Mouse (Mus musculus) stomach, embryonic 14.5 days (tissue): ENCODE measurements around the gene Prrg2. TPM values are rescaled to one million over a fixed set of nuclear protein-coding genes. Genes with fewer than 3 reads are reported as not detected.
"Not testable (repeated sequence)": the region's sequence is repeated elsewhere in the genome, so short reads cannot be mapped to it uniquely, and the experiment has no call there.

Experiments used
- ATAC-seq: fragments of 200-750 bp; cut with Nextera tagmentation; 2 replicates; pipeline ENCODE4 v1.8.0; 2017; ENCODE audit warnings: low read depth, moderate TSS enrichment; ENCODE audit not compliant: insufficient number of reproducible peaks, insufficient read depth, low FRiP score
- H3K27ac ChIP-seq: fragments of 300-500 bp; sonication (generic); 2 replicates; pipeline ENCODE4 v1.5.1; 2014; ENCODE audit warnings: mild to moderate bottlenecking, low read length, moderate library complexity, mixed read lengths
- H3K27me3 ChIP-seq: fragments of 300-500 bp; sonication (generic); 2 replicates; pipeline ENCODE4 v1.6.1; 2014; ENCODE audit warnings: low read length, control low read depth, mixed read lengths; ENCODE audit not compliant: control insufficient read depth, insufficient read depth
- H3K36me3 ChIP-seq: fragments of 300-500 bp; sonication (generic); 2 replicates; pipeline ENCODE4 v1.6.1; 2014; ENCODE audit warnings: mild to moderate bottlenecking, control low read depth, low read length, moderate library complexity, mixed read lengths; ENCODE audit not compliant: control insufficient read depth, insufficient read depth
- H3K4me1 ChIP-seq: fragments of 300-500 bp; sonication (generic); 2 replicates; pipeline ENCODE4 v1.6.1; 2014; ENCODE audit warnings: low read length, control low read depth, mixed read lengths; ENCODE audit not compliant: control insufficient read depth, insufficient read depth
- H3K4me2 ChIP-seq: fragments of 300-500 bp; sonication (generic); replicated peaks from 2 replicates; pipeline ENCODE4 v1.6.1; 2014; ENCODE audit warnings: low read depth, low read length, control low read depth
- H3K4me3 ChIP-seq: fragments of 300-500 bp; sonication (generic); 2 replicates; pipeline ENCODE4 v1.5.1; 2014; ENCODE audit warnings: low read depth, low read length, control low read depth
- H3K9ac ChIP-seq: fragments of 300-500 bp; sonication (generic); replicated peaks from 2 replicates; pipeline ENCODE4 v1.6.1; 2014; ENCODE audit warnings: low read depth, mild to moderate bottlenecking, control low read depth, low read length, moderate library complexity, mixed read lengths
- H3K9me3 ChIP-seq: fragments of 300-500 bp; sonication (generic); 2 replicates; pipeline ENCODE4 v1.6.1; 2016; ENCODE audit warnings: low read depth, low read length, control low read depth; ENCODE audit not compliant: control insufficient read depth
- WGBS: fragments of 180-500 bp; shearing (Covaris S2); extraction: QIAGEN DNeasy Blood & Tissue Kit; methylation state at CpG from one replicate; pipeline ENCODE4 v1.1.7; 2014; 5-methylcytosine and 5-hydroxymethylcytosine counted together
- polyA plus RNA-seq: library from polyadenylated mRNA; unstranded; fragments of >200 nt; fragmentation: Nextera tagmentation; extraction: Ambion mirVana; gene quantifications from 2 replicates; pipeline ENCODE4 v1.2.1, GENCODE M21; 2014

Gene Prrg2
- polyA plus RNA-seq, 1 experiment from 2014 or later, result 20.7 TPM

GRCm38 (mm10) chr7:45028351-45028750 is 34.1 kb downstream of the Prrg2 start:
- H3K4me2 ChIP-seq, result no peak overlapping the region
- H3K4me3 ChIP-seq, result no peak overlapping the region
- peaks cover 65% of the 10 kb centered on the region for H3K36me3 ChIP-seq
- 91% methylated on average over 11 of the region's 11 CpGs for WGBS
- no peak for ATAC-seq
- no peaks in the 10 kb centered on the region for H3K27me3 ChIP-seq
- no peak overlapping the region for H3K9ac ChIP-seq
- no peaks in the 10 kb centered on the region for H3K9me3 ChIP-seq
- H3K27ac ChIP-seq, result no peak overlapping the region
- no peaks in the 10 kb centered on the region for H3K4me1 ChIP-seq

GRCm38 (mm10) chr7:45027761-45028160 is 34.7 kb downstream of the Prrg2 start:
- H3K36me3 ChIP-seq, result peaks cover 59% of the 10 kb centered on the region
- ATAC-seq, result no peak
- H3K4me2 ChIP-seq, result no peak overlapping the region
- H3K9ac ChIP-seq, result no peak overlapping the region
- H3K27ac ChIP-seq, result no peak overlapping the region
- H3K27me3 ChIP-seq, result no peaks in the 10 kb centered on the region
- no peaks in the 10 kb centered on the region for H3K4me1 ChIP-seq
- no peaks in the 10 kb centered on the region for H3K9me3 ChIP-seq
- 82% methylated on average over 9 of the region's 9 CpGs for WGBS
- H3K4me3 ChIP-seq, result no peak overlapping the region

GRCm38 (mm10) chr7:45026256-45026655 is 36.2 kb downstream of the Prrg2 start:
- Histone ChIP-seq H3K4me3 (no peak overlapping the region), H3K27me3 (no peaks in the 10 kb centered on the region), H3K36me3 (peaks cover 46% of the 10 kb centered on the region), H3K4me1 (no peaks in the 10 kb centered on the region), H3K27ac (no peak overlapping the region), H3K4me2 (no peak overlapping the region), H3K9me3 (no peaks in the 10 kb centered on the region), H3K9ac (no peak overlapping the region)
- 65% methylated on average over 2 of the region's 2 CpGs for whole genome bisulfite sequencing
- no peak for ATAC-seq

GRCm38 (mm10) chr7:45025601-45026220 is 36.8 kb downstream of the Prrg2 start:
- no peak for ATAC-seq
- no peaks in the 10 kb centered on the region for H3K4me1 ChIP-seq
- no peaks in the 10 kb centered on the region for H3K27me3 ChIP-seq
- 70% methylated on average over 8 of the region's 8 CpGs for whole genome bisulfite sequencing
- no peak overlapping the region for H3K9ac ChIP-seq
- H3K36me3 ChIP-seq, result peaks cover 41% of the 10 kb centered on the region
- no peak overlapping the region for H3K27ac ChIP-seq
- H3K4me3 ChIP-seq, result no peak overlapping the region
- H3K9me3 ChIP-seq, result no peaks in the 10 kb centered on the region
- no peak overlapping the region for H3K4me2 ChIP-seq

- Histone ChIP-seq H3K36me3 (peaks cover 29% of the 10 kb centered on the region), H3K4me1 (0 out of 2 replicates have a peak, but pooled peaks cover 2% of the 10 kb centered on the region), H3K27ac (no peak overlapping the region), H3K9ac (no peak overlapping the region), H3K4me3 (no peak overlapping the region), H3K4me2 (no peak overlapping the region), H3K27me3 (no peaks in the 10 kb centered on the region), H3K9me3 (no peaks in the 10 kb centered on the region)
- 85% methylated on average over 15 of the region's 15 CpGs for WGBS
- no peak for ATAC-seq
Measured at GRCm38 (mm10) chr7:45024281-45025248, 37.9 kb downstream of the Prrg2 start.

- not testable (repeated sequence) for H3K4me1 ChIP-seq, H3K27ac ChIP-seq, H3K9ac ChIP-seq, ATAC-seq, H3K4me2 ChIP-seq, H3K27me3 ChIP-seq, H3K4me3 ChIP-seq, H3K9me3 ChIP-seq
- WGBS, result 78% methylated on average over 5 of the region's 5 CpGs
- peaks cover 21% of the 10 kb centered on the region for H3K36me3 ChIP-seq
Measured at GRCm38 (mm10) chr7:45023711-45024110, 38.8 kb downstream of the Prrg2 start.

GRCm38 (mm10) chr7:45020225-45020624 is 42.3 kb downstream of the Prrg2 start:
- H3K9me3 ChIP-seq, result no peaks in the 10 kb centered on the region
- H3K4me2 ChIP-seq, result no peak overlapping the region
- no peak overlapping the region for H3K4me3 ChIP-seq
- no peaks in the 10 kb centered on the region for H3K27me3 ChIP-seq
- no peak for ATAC-seq
- peaks cover 4% of the 10 kb centered on the region; the same call in 1 of the 2 replicates for H3K4me1 ChIP-seq
- no peak overlapping the region for H3K27ac ChIP-seq
- 71% methylated on average over 9 of the region's 9 CpGs for WGBS
- no peak overlapping the region for H3K9ac ChIP-seq
- H3K36me3 ChIP-seq, result no peaks in the 10 kb centered on the region

- H3K4me2 ChIP-seq, result peak overlapping the region; percentile 66
- H3K27me3 ChIP-seq, result no peaks in the 10 kb centered on the region
- H3K4me1 ChIP-seq, result peaks cover 14% of the 10 kb centered on the region; the same call in 1 of the 2 replicates
- H3K9ac ChIP-seq, result no peak overlapping the region
- peak overlapping the region; percentile 97; the same call in 1 of the 2 replicates for H3K4me3 ChIP-seq
- H3K36me3 ChIP-seq, result no peaks in the 10 kb centered on the region
- H3K9me3 ChIP-seq, result no peaks in the 10 kb centered on the region
- no peak overlapping the region for H3K27ac ChIP-seq
- WGBS, result 29% methylated on average over 8 of the region's 8 CpGs
- ATAC-seq, result no peak
Measured at GRCm38 (mm10) chr7:45019031-45019571, 43.4 kb downstream of the Prrg2 start.
